Mouse (Mus musculus): ENCODE results near the gene Eif2s3x.
A peak's percentile ranks its signal among the peaks of the same experiment; 100 is the strongest.
"Not testable (repeated sequence)": the region's sequence is repeated elsewhere in the genome, so short reads cannot be mapped to it uniquely, and the experiment has no call there.

Eif2s3x gene

GRCm38 (mm10) chrX:94212597-94213321 is at the start of gene Eif2s3x:
Gene Eif2s3x (minus strand): TSS chrX:94212862.
- peak; percentile 72 for DNase-seq (ENCODE audit: low read depth, low spot score)

GRCm38 (mm10) chrX:94235601-94236000 is 22.9 kb upstream of the Eif2s3x start:
- no peak for DNase-seq (ENCODE audit: low read depth, low spot score)

- DNase-seq (ENCODE audit: low read depth, low spot score): no peak
Observed at GRCm38 (mm10) chrX:94235190-94235555, 22.5 kb upstream of the Eif2s3x start.

GRCm38 (mm10) chrX:94234532-94235189 is 22.0 kb upstream of the Eif2s3x start, which contains the start of gene Klhl15:
Gene Klhl15 (plus strand): TSS chrX:94234599.
- no peak for DNase-seq (ENCODE audit: low read depth, low spot score)

- DNase-seq (ENCODE audit: low read depth, low spot score): no peak
Observed at GRCm38 (mm10) chrX:94233936-94234531, 21.4 kb upstream of the Eif2s3x start.

- no peak for DNase-seq (ENCODE audit: low read depth, low spot score)
Observed at GRCm38 (mm10) chrX:94233432-94233831, 20.8 kb upstream of the Eif2s3x start.

- DNase-seq (ENCODE audit: low read depth, low spot score): no peak
Observed at GRCm38 (mm10) chrX:94213384-94213783, 722 bp upstream of the Eif2s3x start.

GRCm38 (mm10) chrX:94212264-94212596 is 432 bp downstream of the Eif2s3x start:
- DNase-seq (ENCODE audit: low read depth, low spot score): no peak

- no peak for DNase-seq (ENCODE audit: low read depth, low spot score)
Observed at GRCm38 (mm10) chrX:94197789-94198188, 14.9 kb downstream of the Eif2s3x start.

GRCm38 (mm10) chrX:94193901-94194300 is 18.8 kb downstream of the Eif2s3x start:
- DNase-seq (ENCODE audit: low read depth, low spot score): not testable (repeated sequence)

GRCm38 (mm10) chrX:94185156-94185555 is 27.5 kb downstream of the Eif2s3x start:
- no peak for DNase-seq (ENCODE audit: low read depth, low spot score)

- DNase-seq (ENCODE audit: low read depth, low spot score): no peak
Observed at GRCm38 (mm10) chrX:94183814-94184213, 28.8 kb downstream of the Eif2s3x start.

- DNase-seq (ENCODE audit: low read depth, low spot score): peak; percentile 95
Observed at GRCm38 (mm10) chrX:94177715-94178340, 34.8 kb downstream of the Eif2s3x start.

- DNase-seq (ENCODE audit: low read depth, low spot score): no peak
Observed at GRCm38 (mm10) chrX:94169348-94169747, 43.3 kb downstream of the Eif2s3x start.

- no peak for DNase-seq (ENCODE audit: low read depth, low spot score)
Observed at GRCm38 (mm10) chrX:94152251-94152830, 60.3 kb downstream of the Eif2s3x start.

- no peak for DNase-seq (ENCODE audit: low read depth, low spot score)
Observed at GRCm38 (mm10) chrX:94150471-94150870, 62.2 kb downstream of the Eif2s3x start.

- no peak for DNase-seq (ENCODE audit: low read depth, low spot score)
Observed at GRCm38 (mm10) chrX:94142004-94142771, 70.5 kb downstream of the Eif2s3x start.

- DNase-seq (ENCODE audit: low read depth, low spot score): no peak
Observed at GRCm38 (mm10) chrX:94140080-94140479, 72.6 kb downstream of the Eif2s3x start.
